Mouse (Mus musculus): ENCODE data around the gene Olig1. TPM values are rescaled to one million over a fixed set of nuclear protein-coding genes. Genes with fewer than 3 reads are reported as not detected.

Gene Olig1
- total RNA-seq (2021): not detected
- long read RNA-seq, experiment 1: 0 reads
- long read RNA-seq, experiment 2: 0 reads

- intact Hi-C loops (cut with DNase I): no loop called here
- DNase-seq: peak; percentile 49 to 53
Measured at GRCm38 (mm10) chr16:91269468-91270211, at the start of gene Olig1. Gene Olig1, plus strand, starts transcription at chr16:91269772.

GRCm38 (mm10) chr16:91222171-91222642, 47.4 kb upstream of the Olig1 start:
- intact Hi-C loops (cut with DNase I): no loop called here
- no peak for DNase-seq

GRCm38 (mm10) chr16:91222643-91223271, 46.8 kb upstream of the Olig1 start:
- DNase-seq: no peak
- intact Hi-C loops (cut with DNase I): no loop called here

- intact Hi-C loops (cut with DNase I): no loop called here
- no peak for DNase-seq
Measured at GRCm38 (mm10) chr16:91223327-91224067, 46.1 kb upstream of the Olig1 start.

GRCm38 (mm10) chr16:91224068-91224402, 45.5 kb upstream of the Olig1 start:
- DNase-seq: no peak
- intact Hi-C loops (cut with DNase I): no loop called here

- intact Hi-C loops (cut with DNase I): no loop called here
- no peak for DNase-seq
Measured at GRCm38 (mm10) chr16:91224481-91225232, 44.9 kb upstream of the Olig1 start.

- no peak for DNase-seq
Measured at GRCm38 (mm10) chr16:91225233-91226037, 44.1 kb upstream of the Olig1 start, which contains the start of gene Olig2. Gene Olig2, plus strand, starts transcription at chr16:91225457.

GRCm38 (mm10) chr16:91226038-91226882, 43.3 kb upstream of the Olig1 start:
- no peak for DNase-seq
- intact Hi-C loops (cut with DNase I): no loop called here

More at GRCm38 (mm10) chr16:91225233-91226037, 44.1 kb upstream of the Olig1 start, which contains the start of gene Olig2:
- intact Hi-C loops (cut with DNase I): no loop called here

- intact Hi-C loops (cut with DNase I): no loop called here
- no peak for DNase-seq
Measured at GRCm38 (mm10) chr16:91226883-91227759, 42.5 kb upstream of the Olig1 start.

GRCm38 (mm10) chr16:91227760-91228043, 41.9 kb upstream of the Olig1 start:
- no peak for DNase-seq

GRCm38 (mm10) chr16:91228238-91229071, 41.1 kb upstream of the Olig1 start:
- no peak for DNase-seq
- intact Hi-C loops (cut with DNase I): no loop called here

More at GRCm38 (mm10) chr16:91227760-91228043, 41.9 kb upstream of the Olig1 start:
- intact Hi-C loops (cut with DNase I): no loop called here

GRCm38 (mm10) chr16:91229072-91229348, 40.6 kb upstream of the Olig1 start:
- no peak for DNase-seq
- intact Hi-C loops (cut with DNase I): no loop called here

- no peak for DNase-seq
- intact Hi-C loops (cut with DNase I): no loop called here
Measured at GRCm38 (mm10) chr16:91229643-91230042, 39.9 kb upstream of the Olig1 start.

- no peak for DNase-seq
- intact Hi-C loops (cut with DNase I): no loop called here
Measured at GRCm38 (mm10) chr16:91231781-91232469, 37.6 kb upstream of the Olig1 start.

- intact Hi-C loops (cut with DNase I): no loop called here
- DNase-seq: no peak
Measured at GRCm38 (mm10) chr16:91232470-91233240, 36.9 kb upstream of the Olig1 start.

Data from heart, postnatal 14 days (tissue).